In genomic region chr16:3743503-3744185, GRCm38 (mm10) we compare ENCODE assay signal across 8 mouse cellular contexts. TPM values are rescaled to one million over a fixed set of nuclear protein-coding genes. Genes with fewer than 3 reads are reported as not detected.
A peak's percentile ranks its signal among the peaks of the same experiment; 100 is the strongest.
DNase-seq lines count a peak whose midpoint lies in the region; ATAC-seq and TF ChIP-seq lines count a peak whose summit lies in the region.

Zfp263 (plus strand) TSS chr16:3744093.

- H3K4me3 ChIP-seq in heart, embryonic 12.5 days: peak within 1 kb of the TSS; percentile 95
- peak within 1 kb of the TSS; percentile 78 for H3K4me3 ChIP-seq in kidney, postnatal 0 days (replicated peaks; ENCODE audit: low read depth, low read length)
- H3K4me3 ChIP-seq in liver, embryonic 11.5 days (ENCODE audit: low read depth, low read length): peak within 1 kb of the TSS; percentile 82
- H3K4me3 ChIP-seq in stomach, embryonic 15.5 days (replicated peaks): peak within 1 kb of the TSS; percentile 95

- peak; percentile 98 for DNase-seq in CD4-positive helper T cell, adult 2 months (ENCODE audit: low read depth, low spot score)
- peak; percentile 98 for DNase-seq in brain, embryonic 18.5 days (ENCODE audit: low read depth, low spot score)
- DNase-seq in kidney, postnatal 0 days (ENCODE audit: low spot score): peak; percentile 99
- DNase-seq in liver, embryonic 11.5 days (ENCODE audit: low spot score): peak; percentile 95
- DNase-seq in natural killer cell, adult 2 months (ENCODE audit: low spot score in 2 of 2): peak; percentile 90 to 92

- ATAC-seq in erythroid progenitor cell, adult 5-6 weeks (replicated peaks; ENCODE audit: low FRiP score, poor library complexity, severe bottlenecking): peak; percentile 90
- peak; percentile 99 for ATAC-seq in heart, embryonic 12.5 days (ENCODE audit: insufficient number of reproducible peaks, low FRiP score)
- peak; percentile 99 for ATAC-seq in kidney, postnatal 0 days (replicated peaks; ENCODE audit: low FRiP score, low read depth)
- peak; percentile 97 for ATAC-seq in liver, embryonic 11.5 days (replicated peaks; ENCODE audit: low FRiP score)
- peak; percentile 98 for ATAC-seq in stomach, embryonic 15.5 days (ENCODE audit: insufficient read depth, low FRiP score, low read depth)

- peak within 1 kb of the TSS; percentile 80 for H3K27ac ChIP-seq in heart, embryonic 12.5 days (ENCODE audit: poor library complexity, severe bottlenecking)
- peak within 1 kb of the TSS; percentile 94 for H3K27ac ChIP-seq in kidney, postnatal 0 days
- H3K27ac ChIP-seq in liver, embryonic 11.5 days (ENCODE audit: low read depth, low read length): peak within 1 kb of the TSS; percentile 74
- H3K27ac ChIP-seq in stomach, embryonic 15.5 days: peak within 1 kb of the TSS; percentile 96

- H3K4me1 ChIP-seq in heart, embryonic 12.5 days (replicated peaks): peaks cover 23% of the 10 kb centered on the region
- peaks cover 11% of the 10 kb centered on the region for H3K4me1 ChIP-seq in kidney, postnatal 0 days (replicated peaks; ENCODE audit: insufficient read depth, low read length)
- peaks cover 14% of the 10 kb centered on the region for H3K4me1 ChIP-seq in liver, embryonic 11.5 days (replicated peaks; ENCODE audit: control insufficient read depth, insufficient read depth, low read length)
- peaks cover 18% of the 10 kb centered on the region for H3K4me1 ChIP-seq in stomach, embryonic 15.5 days

- H3K9ac ChIP-seq in heart, embryonic 12.5 days: peak within 1 kb of the TSS; percentile 98
- peak within 1 kb of the TSS; percentile 90 for H3K9ac ChIP-seq in kidney, postnatal 0 days (ENCODE audit: low read depth, low read length)
- peak within 1 kb of the TSS; percentile 91 for H3K9ac ChIP-seq in liver, embryonic 11.5 days (ENCODE audit: low read depth, low read length)
- peak within 1 kb of the TSS; percentile 80 for H3K9ac ChIP-seq in stomach, embryonic 15.5 days

- H3K9me3 ChIP-seq in heart, embryonic 12.5 days (replicated peaks): peaks cover 7% of the 10 kb centered on the region
- peaks cover under 1% of the 10 kb centered on the region; the same call in 1 of the 2 replicates for H3K9me3 ChIP-seq in kidney, postnatal 0 days (replicated peaks; ENCODE audit: low read length)
- peaks cover 6% of the 10 kb centered on the region; the same call in 1 of the 2 replicates for H3K9me3 ChIP-seq in liver, embryonic 11.5 days (ENCODE audit: control insufficient read depth, low read length)
- H3K9me3 ChIP-seq in stomach, embryonic 15.5 days: 0 out of 2 replicates have a peak, but pooled peaks cover under 1% of the 10 kb centered on the region

- H3K27me3 ChIP-seq in heart, embryonic 12.5 days (replicated peaks): no peaks in the 10 kb centered on the region
- no peaks in the 10 kb centered on the region for H3K27me3 ChIP-seq in kidney, postnatal 0 days (ENCODE audit: insufficient read depth, low read length)
- H3K27me3 ChIP-seq in liver, embryonic 11.5 days (replicated peaks; ENCODE audit: control insufficient read depth, insufficient read depth, low read length): no peaks in the 10 kb centered on the region
- H3K27me3 ChIP-seq in stomach, embryonic 15.5 days (replicated peaks): no peaks in the 10 kb centered on the region

- H3K4me2 ChIP-seq in heart, embryonic 12.5 days: peak within 1 kb of the TSS; percentile 98
- peak within 1 kb of the TSS; percentile 95 for H3K4me2 ChIP-seq in kidney, postnatal 0 days (ENCODE audit: low read length)
- peak within 1 kb of the TSS; percentile 79 for H3K4me2 ChIP-seq in liver, embryonic 11.5 days
- H3K4me2 ChIP-seq in stomach, embryonic 15.5 days: peak within 1 kb of the TSS; percentile 76

- TF ChIP-seq CTCF in kidney, postnatal 0 days (IDR thresholded peaks at IDR 0.05; ENCODE audit: low read depth): no peak

- H3K36me3 ChIP-seq in heart, embryonic 12.5 days: peaks cover 33% of the 10 kb centered on the region
- H3K36me3 ChIP-seq in kidney, postnatal 0 days (ENCODE audit: insufficient read depth, low read length): peaks cover 21% of the 10 kb centered on the region
- H3K36me3 ChIP-seq in liver, embryonic 11.5 days (ENCODE audit: control insufficient read depth, insufficient read depth, low read length): peaks cover 22% of the 10 kb centered on the region
- peaks cover 22% of the 10 kb centered on the region for H3K36me3 ChIP-seq in stomach, embryonic 15.5 days

- WGBS in heart, embryonic 12.5 days: under 1% methylated on average over 42 of the region's 42 CpGs
- under 1% methylated on average over 42 of the region's 42 CpGs for WGBS in kidney, postnatal 0 days
- under 1% methylated on average over 42 of the region's 42 CpGs for WGBS in liver, embryonic 11.5 days
- WGBS in stomach, embryonic 15.5 days: under 1% methylated on average over 42 of the region's 42 CpGs

RNA-seq across cellular contexts. Expression of gene Zfp263, which starts in this region (rescaled TPM):
- 7.1 and 11.9 TPM in 2 replicates for total RNA-seq in erythroid progenitor cell, adult 5-6 weeks (2015; ENCODE audit: low replicate concordance)
- total RNA-seq in erythroid progenitor cell, adult 5-6 weeks (2017; ENCODE audit: low replicate concordance): 5.9 and 17.5 TPM in 2 replicates
- 28.6 and 29.5 TPM in 2 replicates for polyA plus RNA-seq in heart, embryonic 12.5 days (2016; fragmentation: Nextera tagmentation; extraction: Ambion mirVana)
- polyA plus RNA-seq in kidney, postnatal 0 days (2015; fragmentation: Nextera tagmentation; extraction: Ambion mirVana): 29.6 and 32.2 TPM in 2 replicates
- polyA plus RNA-seq in liver, embryonic 11.5 days (2014; fragmentation: Nextera tagmentation; extraction: Ambion mirVana): 31.8 and 33.1 TPM in 2 replicates
- 45.3 and 46.8 TPM in 2 replicates for polyA plus RNA-seq in stomach, embryonic 15.5 days (2015; fragmentation: Nextera tagmentation; extraction: Ambion mirVana)

Comparison
In these comparisons a context has a peak if more than half of its experiments do, and no peak if none do; other contexts are left out.
1. Peak in every context shown above with its lines: DNase-seq, ATAC-seq, H3K4me3 ChIP-seq and H3K27ac ChIP-seq.